Mouse (Mus musculus) gastrocnemius, adult 18-20 months (tissue): ENCODE results near the gene Ercc6l2. TPM values are rescaled to one million over a fixed set of nuclear protein-coding genes. Genes with fewer than 3 reads are reported as not detected.
A peak's percentile ranks its signal among the peaks of the same experiment; 100 is the strongest.

Experiments
- DNase-seq: peaks from one replicate; pipeline ENCODE4 v3.0.0; 2021; ENCODE audit warnings: low spot score
- total RNA-seq, 2 experiments: library from RNA; stranded (reverse); gene quantifications; 2 replicates each; pipeline ENCODE4 v1.2.3; 2021

Ercc6l2 gene
- total RNA-seq, 2 experiments from 2014 or later: 17.0 to 17.5 TPM

DNA sequence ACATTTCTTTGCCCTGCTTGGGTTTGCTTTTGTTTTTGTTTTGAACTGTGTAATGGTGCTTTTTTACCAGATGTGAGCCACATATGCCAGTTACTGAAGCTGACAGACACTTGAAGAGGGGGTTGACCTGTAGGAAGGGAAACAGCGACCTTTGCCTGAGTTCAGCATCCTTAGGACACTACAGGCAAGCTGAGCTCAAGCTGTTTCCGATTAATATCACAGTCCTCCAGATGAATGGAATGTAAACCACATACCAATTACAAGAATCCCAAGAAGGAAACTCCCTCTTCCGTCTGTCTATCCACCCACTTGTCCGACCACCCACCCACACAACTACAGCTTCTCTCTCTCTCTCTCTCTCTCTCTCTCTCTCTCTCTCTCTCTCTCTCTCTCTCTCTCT is 112.3 kb downstream of the Ercc6l2 start:
- no peak for DNase-seq

- peak; percentile 2 for DNase-seq
Observed at GRCm38 (mm10) chr13:63929351-63929750, 114.3 kb downstream of the Ercc6l2 start.

DNA sequence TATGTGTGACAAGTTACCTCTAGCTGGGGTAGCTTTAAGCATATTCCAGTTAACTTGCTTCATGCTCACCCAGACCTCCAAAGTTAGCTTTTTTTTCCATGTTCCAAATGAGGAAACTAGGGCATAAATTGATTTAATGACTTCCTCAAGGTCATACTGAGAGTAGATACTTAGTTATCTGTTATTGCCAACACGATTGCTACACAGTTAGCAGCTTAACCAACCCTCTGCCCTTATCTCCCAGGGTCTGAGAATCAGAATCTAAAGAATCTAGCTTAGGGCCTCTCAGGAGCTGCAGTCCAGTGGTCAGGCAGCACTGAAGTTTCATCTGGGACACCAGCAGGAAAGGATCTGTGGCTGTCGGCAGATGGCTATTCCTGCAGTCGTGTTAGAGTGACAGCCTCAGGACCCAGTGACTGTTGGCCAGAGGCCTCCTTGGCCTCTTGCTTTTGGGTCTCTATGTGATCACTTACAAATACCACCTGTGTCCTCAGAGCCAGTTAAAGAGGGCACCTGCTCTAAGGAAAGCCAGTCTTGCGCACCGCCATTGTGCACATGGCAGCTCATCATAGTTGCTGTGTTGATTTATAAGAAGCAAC is 115.0 kb downstream of the Ercc6l2 start:
- DNase-seq: no peak

DNA sequence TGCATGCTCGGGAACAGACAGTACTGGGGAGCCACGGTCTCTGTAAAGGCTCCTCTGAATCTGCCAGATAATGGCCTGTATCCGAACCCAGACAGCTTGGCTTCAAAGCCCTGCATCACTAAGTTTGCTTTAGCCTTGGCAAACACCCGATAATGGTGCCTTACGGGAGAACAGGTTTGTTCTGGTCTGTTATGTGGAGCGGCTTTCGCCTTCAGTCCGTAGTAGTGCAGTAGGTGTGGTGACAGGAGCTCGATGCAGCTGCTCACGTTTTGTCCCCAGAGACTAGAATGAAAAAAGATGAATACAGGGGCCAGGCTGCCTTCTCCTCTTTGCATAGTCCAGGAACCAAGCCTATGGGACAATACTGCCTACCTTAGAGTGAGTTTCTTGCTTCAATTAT is 115.5 kb downstream of the Ercc6l2 start:
- DNase-seq: no peak

- no peak for DNase-seq
Observed at GRCm38 (mm10) chr13:63936369-63936768, 121.3 kb downstream of the Ercc6l2 start.

- no peak for DNase-seq
Observed at GRCm38 (mm10) chr13:63940257-63940656, 125.2 kb downstream of the Ercc6l2 start.

GRCm38 (mm10) chr13:63941170-63941569 is 126.1 kb downstream of the Ercc6l2 start:
- no peak for DNase-seq

DNA sequence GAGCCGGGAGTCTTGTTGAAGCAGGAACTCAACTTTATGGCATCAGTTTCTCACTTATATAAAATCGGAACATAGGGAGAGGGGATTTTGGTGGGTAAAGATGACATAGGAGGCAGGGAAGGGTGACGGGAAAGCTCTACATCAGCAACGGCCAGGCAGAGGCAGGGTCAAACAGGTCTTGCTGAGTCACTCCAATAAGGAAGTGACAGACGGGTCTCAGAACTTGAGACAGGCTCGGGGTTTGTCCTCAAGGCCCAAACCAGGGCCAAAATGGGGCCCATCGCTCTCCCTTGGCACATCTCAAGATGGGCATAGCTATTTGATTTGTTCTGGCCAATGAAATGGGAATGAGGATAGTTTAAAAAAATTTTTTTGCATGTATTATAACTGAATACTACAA is 128.6 kb downstream of the Ercc6l2 start:
- no peak for DNase-seq

DNA sequence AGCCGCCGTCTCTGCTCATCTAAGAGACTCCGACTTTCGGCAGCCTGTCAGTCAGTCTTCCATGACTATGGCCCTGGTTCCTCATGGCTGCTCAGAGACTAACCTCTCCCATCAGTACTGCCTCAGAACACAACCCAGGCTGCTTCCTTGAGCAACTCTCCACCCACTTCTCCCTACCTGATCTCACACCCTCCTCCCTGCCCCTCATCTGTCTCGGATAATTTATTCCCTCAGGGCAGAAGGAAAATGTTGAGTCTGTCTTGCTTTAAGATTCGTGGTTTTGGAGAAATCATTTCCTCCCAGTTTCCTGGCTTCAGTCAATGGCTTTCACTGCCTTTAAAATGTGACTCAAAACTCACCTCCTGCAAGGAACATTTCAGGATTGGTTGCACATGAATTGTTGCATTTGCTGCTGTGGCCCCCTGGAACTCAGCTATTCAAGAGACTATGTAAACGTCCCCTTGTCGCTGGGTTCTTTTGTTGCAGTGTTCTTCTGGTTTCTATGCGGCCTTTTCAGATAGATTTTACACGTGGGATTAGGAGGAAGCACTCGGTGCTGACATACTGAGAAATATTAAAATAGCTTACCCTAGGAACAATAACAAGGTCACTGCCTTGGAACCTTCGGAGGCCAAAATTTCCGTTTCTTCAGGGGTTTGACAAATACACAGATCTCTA is 129.4 kb downstream of the Ercc6l2 start:
- no peak for DNase-seq

Other genes starting within 250 kb of the Ercc6l2 start
- 1 to 10 TPM; 5.7 to 8.5 TPM for gene Ptch1, start 241.6 kb upstream of the Ercc6l2 start, total RNA-seq